In genomic region chr4:150852045-150852444, GRCm38 (mm10) we compare ENCODE assay signal across 32 mouse cellular contexts. TPM values are rescaled to one million over a fixed set of nuclear protein-coding genes. Genes with fewer than 3 reads are reported as not detected.
DNase-seq lines count a peak whose midpoint lies in the region; ATAC-seq and TF ChIP-seq lines count a peak whose summit lies in the region.
"Had no signal": no experiment of that assay in that cellular context is flagged by ENCODE, and none has a peak within 500 bp of the region (broad histone marks: within the 10 kb centered on the region; RNA-seq: fewer than 3 reads in every experiment).

No protein-coding gene starts in this region.

- no peak overlapping the region for H3K4me3 ChIP-seq in gastrocnemius, adult 2 months
- H3K4me3 ChIP-seq in kidney, adult 2 months (ENCODE audit: insufficient read depth, low read depth, low read length) = no peak overlapping the region
- no peak overlapping the region for H3K4me3 ChIP-seq in liver, postnatal 0 days (ENCODE audit: low read depth, low read length)
- H3K4me3 ChIP-seq in liver, embryonic 11.5 days (ENCODE audit: low read depth, low read length) = no peak overlapping the region
- H3K4me3 ChIP-seq in small intestine, adult 2 months (ENCODE audit: low read depth, low read length) = no peak overlapping the region
- H3K4me3 ChIP-seq: embryonic facial prominence, embryonic 10.5 days; embryonic facial prominence, embryonic 15.5 days; forebrain, embryonic 12.5 days; heart, embryonic 12.5 days; hindbrain, embryonic 10.5 days; hindbrain, embryonic 15.5 days; layer of hippocampus, adult 2 months; left cerebral cortex, adult 2 months; midbrain, embryonic 10.5 days; midbrain, embryonic 15.5 days; neural tube, embryonic 15.5 days; stomach, embryonic 15.5 days had no signal

- peak overlapping the region; percentile 59 for H3K27ac ChIP-seq in gastrocnemius, adult 2 months
- H3K27ac ChIP-seq in kidney, adult 2 months (ENCODE audit: insufficient read depth, low read depth, low read length) = peak overlapping the region; percentile 90
- H3K27ac ChIP-seq in liver, postnatal 0 days (ENCODE audit: low read depth) = peak overlapping the region; percentile 95
- H3K27ac ChIP-seq in liver, embryonic 11.5 days (ENCODE audit: low read depth, low read length) = no peak overlapping the region; the same call in 1 of the 2 replicates
- H3K27ac ChIP-seq in small intestine, adult 2 months (ENCODE audit: insufficient read depth, low read depth, low read length) = peak overlapping the region; percentile 19; the same call in 1 of the 2 replicates
- H3K27ac ChIP-seq: embryonic facial prominence, embryonic 10.5 days; embryonic facial prominence, embryonic 15.5 days; forebrain, embryonic 12.5 days; hindbrain, embryonic 10.5 days; hindbrain, embryonic 15.5 days; layer of hippocampus, adult 2 months; left cerebral cortex, adult 2 months; midbrain, embryonic 10.5 days; midbrain, embryonic 15.5 days; neural tube, embryonic 15.5 days had no signal

- H3K27me3 ChIP-seq in kidney, adult 2 months (replicated peaks; ENCODE audit: control insufficient read depth, insufficient read depth, low read length) = no peaks in the 10 kb centered on the region
- peaks cover 5% of the 10 kb centered on the region; the same call in 1 of the 2 replicates for H3K27me3 ChIP-seq in liver, postnatal 0 days (ENCODE audit: insufficient read depth, low read length)
- no peaks in the 10 kb centered on the region for H3K27me3 ChIP-seq in liver, embryonic 11.5 days (replicated peaks; ENCODE audit: control insufficient read depth, insufficient read depth, low read length)
- no peaks in the 10 kb centered on the region for H3K27me3 ChIP-seq in small intestine, adult 2 months (ENCODE audit: control insufficient read depth, insufficient read depth, low read length)
- H3K27me3 ChIP-seq: CH12.LX; embryonic facial prominence, embryonic 15.5 days; hindbrain, embryonic 15.5 days; midbrain, embryonic 15.5 days; neural tube, embryonic 15.5 days; stomach, embryonic 15.5 days had no signal

- no peaks in the 10 kb centered on the region for H3K9me3 ChIP-seq in liver, postnatal 0 days (ENCODE audit: low read length)
- H3K9me3 ChIP-seq in liver, embryonic 11.5 days (ENCODE audit: control insufficient read depth, low read length) = no peaks in the 10 kb centered on the region
- H3K9me3 ChIP-seq: embryonic facial prominence, embryonic 10.5 days; embryonic facial prominence, embryonic 15.5 days; forebrain, embryonic 12.5 days; heart, embryonic 12.5 days; hindbrain, embryonic 10.5 days; hindbrain, embryonic 15.5 days; midbrain, embryonic 10.5 days; midbrain, embryonic 15.5 days; neural tube, embryonic 15.5 days; stomach, embryonic 15.5 days had no signal

- peak; percentile 40; the same call in 1 of the 2 replicates for TF ChIP-seq EP300 in liver, postnatal 0 days (IDR thresholded peaks at IDR 0.05; ENCODE audit: low read depth)

- TF ChIP-seq CTCF in gastrocnemius, adult 2 months (IDR thresholded peaks at IDR 0.05) = no peak
- no peak for TF ChIP-seq CTCF in kidney, adult 2 months (conservative IDR thresholded peaks at IDR 0.05; ENCODE audit: insufficient read depth, insufficient read length, low read depth, low read length)
- no peak for TF ChIP-seq CTCF in liver, postnatal 0 days (IDR thresholded peaks at IDR 0.05; ENCODE audit: low read depth)
- TF ChIP-seq CTCF in small intestine, adult 2 months (IDR thresholded peaks at IDR 0.05; ENCODE audit: extremely low read depth, insufficient read length, insufficient replicate concordance, low read depth, low read length) = no peak

- H3K36me3 ChIP-seq in kidney, adult 2 months (ENCODE audit: control insufficient read depth, insufficient read depth, low read length) = peaks cover 3% of the 10 kb centered on the region; the same call in 1 of the 2 replicates
- no peaks in the 10 kb centered on the region for H3K36me3 ChIP-seq in liver, postnatal 0 days (replicated peaks; ENCODE audit: insufficient read depth, low read length)
- no peaks in the 10 kb centered on the region for H3K36me3 ChIP-seq in liver, embryonic 11.5 days (ENCODE audit: control insufficient read depth, insufficient read depth, low read length)
- H3K36me3 ChIP-seq in small intestine, adult 2 months (ENCODE audit: control insufficient read depth, insufficient read depth, low read length) = peaks cover 2% of the 10 kb centered on the region; the same call in 1 of the 2 replicates
- H3K36me3 ChIP-seq: embryonic facial prominence, embryonic 10.5 days; embryonic facial prominence, embryonic 15.5 days; forebrain, embryonic 12.5 days; heart, embryonic 12.5 days; hindbrain, embryonic 10.5 days; hindbrain, embryonic 15.5 days; midbrain, embryonic 10.5 days; midbrain, embryonic 15.5 days; neural tube, embryonic 15.5 days; stomach, embryonic 15.5 days had no signal

- WGBS in kidney, adult 2 months = 37% methylated on average over 8 of the region's 8 CpGs
- 52% methylated on average over 8 of the region's 8 CpGs for WGBS in liver, postnatal 0 days (ENCODE audit: insufficient replicate concordance)
- 60% methylated on average over 8 of the region's 8 CpGs for WGBS in liver, embryonic 11.5 days
- 23% methylated on average over 8 of the region's 8 CpGs for WGBS in small intestine, adult 2 months

- H3K4me2 ChIP-seq in liver, postnatal 0 days (ENCODE audit: low read depth, low read length) = no peak overlapping the region
- H3K4me2 ChIP-seq in liver, embryonic 11.5 days = no peak overlapping the region
- H3K4me2 ChIP-seq: embryonic facial prominence, embryonic 15.5 days; forebrain, embryonic 12.5 days; heart, embryonic 12.5 days; hindbrain, embryonic 15.5 days; midbrain, embryonic 15.5 days; neural tube, embryonic 15.5 days; stomach, embryonic 15.5 days had no signal

- intact Hi-C loops in gastrocnemius, adult 2 months (cut with DNase I) = loop anchor here (5.0 kb wide), 1 partner anchor 70 kb away; no protein-coding TSS in a partner anchor

- H3K4me1 ChIP-seq in kidney, adult 2 months (ENCODE audit: control insufficient read depth, insufficient read depth, low read length) = peaks cover 20% of the 10 kb centered on the region
- peaks cover 10% of the 10 kb centered on the region for H3K4me1 ChIP-seq in liver, postnatal 0 days (ENCODE audit: insufficient read depth)
- peaks cover 9% of the 10 kb centered on the region for H3K4me1 ChIP-seq in liver, embryonic 11.5 days (replicated peaks; ENCODE audit: control insufficient read depth, insufficient read depth, low read length)
- peaks cover 17% of the 10 kb centered on the region for H3K4me1 ChIP-seq in small intestine, adult 2 months (ENCODE audit: control insufficient read depth, insufficient read depth, insufficient read length, low read length)

- no peak for TF ChIP-seq POLR2A in kidney, adult 2 months (IDR thresholded peaks at IDR 0.05; ENCODE audit: low read depth, low read length)
- TF ChIP-seq POLR2A in small intestine, adult 2 months (IDR thresholded peaks at IDR 0.05; ENCODE audit: low read depth, low read length) = no peak

- H3K9ac ChIP-seq in liver, postnatal 0 days (replicated peaks) = no peak overlapping the region
- no peak overlapping the region for H3K9ac ChIP-seq in liver, embryonic 11.5 days (ENCODE audit: low read depth, low read length)
- H3K9ac ChIP-seq: embryonic facial prominence, embryonic 15.5 days; forebrain, embryonic 12.5 days; heart, embryonic 12.5 days; hindbrain, embryonic 15.5 days; midbrain, embryonic 15.5 days; neural tube, embryonic 15.5 days; stomach, embryonic 15.5 days had no signal

- no peak for DNase-seq in gastrocnemius, adult 2 months
- no peak for DNase-seq in gastrocnemius, postnatal 25 days
- DNase-seq in kidney, adult 2 months = peak; percentile 89
- no peak for DNase-seq in kidney, postnatal 10 days
- no peak for DNase-seq in liver, postnatal 0 days
- no peak for DNase-seq in liver, embryonic 11.5 days (ENCODE audit: low spot score)
- DNase-seq: adrenal gland, adult 2 months; adrenal gland, postnatal 36 days; cerebellum, adult 8-10 months; cerebellum, postnatal 25 days; gastrocnemius, postnatal 14 days; lung, postnatal 14 days; retina, postnatal 1 day; right cerebral cortex, postnatal 14 days; thymus, postnatal 25 days had no signal

- ATAC-seq in liver, postnatal 0 days = no peak
- no peak for ATAC-seq in liver, embryonic 11.5 days (replicated peaks; ENCODE audit: low FRiP score)
- ATAC-seq in cerebellum, adult (ENCODE audit: insufficient number of reproducible peaks, low FRiP score, low TSS enrichment) = no peak
- ATAC-seq: activated CD4-positive, CD25-positive, alpha-beta regulatory T cell, adult 4 months; inflammation-experienced regulatory T-cells, adult 6 months; midbrain, embryonic 15.5 days had no signal

RNA-seq across cellular contexts. Expression of gene Errfi1, which starts 1.7 kb away (rescaled TPM):
- 10 to 100 TPM; 20.7 to 50.5 TPM for total RNA-seq in gastrocnemius, adult 2 months (2021)
- total RNA-seq in gastrocnemius, postnatal 25 days (2021) = 10 to 100 TPM; 16.0 to 17.9 TPM
- polyA plus RNA-seq in kidney, adult 2 months (2012; rRNA removed) = 230 TPM in 2 replicates
- polyA plus RNA-seq in liver, postnatal 0 days (2015; fragmentation: Nextera tagmentation; extraction: Ambion mirVana) = 141 and 148 TPM in 2 replicates
- 26.2 and 27.7 TPM in 2 replicates for polyA plus RNA-seq in liver, embryonic 11.5 days (2014; fragmentation: Nextera tagmentation; extraction: Ambion mirVana)
- polyA plus RNA-seq in small intestine, adult 2 months (2012; rRNA removed) = 6.6 and 26.7 TPM in 2 replicates
